Mouse (Mus musculus): ENCODE data around the gene Cabp2. TPM values are rescaled to one million over a fixed set of nuclear protein-coding genes. Genes with fewer than 3 reads are reported as not detected.

The Cabp2 gene
- polyA plus RNA-seq, 1 experiment from 2014 or later, result not detected

GRCm38 (mm10) chr19:4051741-4052515 lies 29.4 kb upstream of the Cabp2 start:
- 55% methylated on average over 10 of the region's 10 CpGs for WGBS
- H3K9me3 ChIP-seq (ENCODE audit: control insufficient read depth, low read length), result no peaks in the 10 kb centered on the region
- no peaks in the 10 kb centered on the region for H3K4me1 ChIP-seq (ENCODE audit: control insufficient read depth, insufficient read depth, low read length)
- ATAC-seq (ENCODE audit: insufficient number of reproducible peaks, low FRiP score, low TSS enrichment, low read depth) (no peak), DNase-seq (ENCODE audit: low spot score) (peak; percentile 82)
- no peak overlapping the region for H3K9ac ChIP-seq (ENCODE audit: low read length)
- H3K27me3 ChIP-seq (ENCODE audit: control insufficient read depth, insufficient read depth, low read length), result no peaks in the 10 kb centered on the region
- no peak overlapping the region for H3K4me2 ChIP-seq (ENCODE audit: low read depth, severe bottlenecking)
- no peak overlapping the region for H3K27ac ChIP-seq (replicated peaks; ENCODE audit: low read depth, low read length)
- no peaks in the 10 kb centered on the region for H3K36me3 ChIP-seq (ENCODE audit: control insufficient read depth, insufficient read depth, low read length)
- no peak overlapping the region for H3K4me3 ChIP-seq (ENCODE audit: low read depth, low read length)

DNA sequence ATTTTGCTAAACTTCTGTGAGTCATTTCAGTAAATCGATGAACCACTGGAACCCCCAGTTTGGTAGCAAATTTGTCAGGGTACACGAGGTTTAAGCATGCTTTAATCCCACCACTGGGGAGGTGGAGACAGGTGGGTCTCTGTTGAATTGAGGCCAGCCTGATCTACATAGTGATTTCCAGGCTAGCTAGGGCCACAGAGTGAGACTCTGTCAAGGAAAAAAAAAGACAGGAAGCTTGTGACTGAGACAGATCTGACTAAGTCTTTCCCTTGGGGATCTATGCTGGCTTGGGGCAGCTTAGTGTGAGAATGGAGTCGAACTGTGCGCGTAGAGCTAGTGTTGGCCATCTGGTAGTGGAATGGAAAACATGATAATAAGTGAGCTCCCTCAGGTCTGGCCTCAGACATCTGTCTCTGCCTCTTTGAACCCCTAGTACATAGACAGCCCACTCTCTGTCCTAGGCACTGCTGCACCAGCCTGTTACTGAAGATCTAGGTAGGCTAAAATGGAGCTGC lies 28.8 kb upstream of the Cabp2 start:
- H3K9ac ChIP-seq (ENCODE audit: low read length), result no peak overlapping the region
- ATAC-seq (ENCODE audit: insufficient number of reproducible peaks, low FRiP score, low TSS enrichment, low read depth) (no peak), DNase-seq (ENCODE audit: low spot score) (no peak)
- no peak overlapping the region for H3K4me2 ChIP-seq (ENCODE audit: low read depth, severe bottlenecking)
- no peak overlapping the region for H3K27ac ChIP-seq (replicated peaks; ENCODE audit: low read depth, low read length)
- no peaks in the 10 kb centered on the region for H3K36me3 ChIP-seq (ENCODE audit: control insufficient read depth, insufficient read depth, low read length)
- no peak overlapping the region for H3K4me3 ChIP-seq (ENCODE audit: low read depth, low read length)
- H3K9me3 ChIP-seq (ENCODE audit: control insufficient read depth, low read length), result no peaks in the 10 kb centered on the region
- no peaks in the 10 kb centered on the region for H3K27me3 ChIP-seq (ENCODE audit: control insufficient read depth, insufficient read depth, low read length)
- 86% methylated on average over 5 of the region's 5 CpGs for WGBS
- no peaks in the 10 kb centered on the region for H3K4me1 ChIP-seq (ENCODE audit: control insufficient read depth, insufficient read depth, low read length)

GRCm38 (mm10) chr19:4054613-4055012 lies 26.8 kb upstream of the Cabp2 start:
- Histone ChIP-seq H3K9ac (ENCODE audit: low read length) (no peak overlapping the region), H3K27ac (replicated peaks; ENCODE audit: low read depth, low read length) (no peak overlapping the region), H3K4me1 (ENCODE audit: control insufficient read depth, insufficient read depth, low read length) (no peaks in the 10 kb centered on the region), H3K4me3 (ENCODE audit: low read depth, low read length) (no peak overlapping the region), H3K27me3 (ENCODE audit: control insufficient read depth, insufficient read depth, low read length) (no peaks in the 10 kb centered on the region), H3K9me3 (ENCODE audit: control insufficient read depth, low read length) (no peaks in the 10 kb centered on the region), H3K36me3 (ENCODE audit: control insufficient read depth, insufficient read depth, low read length) (no peaks in the 10 kb centered on the region), H3K4me2 (ENCODE audit: low read depth, severe bottlenecking) (no peak overlapping the region)
- DNase-seq (ENCODE audit: low spot score), result no peak
- WGBS, result 87% methylated on average over 5 of the region's 5 CpGs
- no peak for ATAC-seq (ENCODE audit: insufficient number of reproducible peaks, low FRiP score, low TSS enrichment, low read depth)

DNA sequence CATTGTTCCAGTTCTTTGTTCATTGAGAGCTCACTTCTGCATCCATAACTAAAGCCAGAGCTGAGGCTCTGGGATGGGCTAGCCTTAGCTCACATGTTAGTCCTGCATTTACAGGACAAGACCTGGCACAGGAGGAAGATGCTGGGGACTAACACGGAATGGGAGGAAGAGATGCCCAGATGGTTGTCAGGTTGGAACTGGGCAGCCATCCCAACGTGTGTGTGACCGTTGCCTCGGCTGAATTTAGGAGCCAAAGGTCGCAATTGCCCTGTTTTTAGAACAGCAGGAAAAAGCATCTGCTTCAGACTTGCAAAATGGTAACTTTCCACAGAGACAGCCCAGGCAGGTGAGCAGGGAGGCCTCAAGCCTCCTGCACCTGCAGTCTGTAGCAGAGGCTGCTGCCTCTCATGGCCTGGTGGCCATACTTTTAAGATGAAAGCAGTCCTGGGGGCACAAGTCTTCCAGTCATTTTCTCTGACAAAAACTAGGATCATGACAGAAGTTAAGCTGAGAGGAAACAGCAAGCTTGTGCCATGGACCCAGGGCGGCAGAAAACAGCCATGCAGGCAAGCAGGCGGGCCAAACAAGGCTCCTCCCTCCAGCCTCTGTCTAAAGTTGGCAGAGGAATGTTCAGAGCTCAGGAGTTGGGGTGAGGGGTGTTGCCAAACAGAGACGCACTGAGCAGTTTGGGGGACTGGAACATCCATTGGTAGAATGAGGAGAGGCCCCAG lies 26.0 kb upstream of the Cabp2 start:
- no peak overlapping the region for H3K27ac ChIP-seq (replicated peaks; ENCODE audit: low read depth, low read length)
- WGBS, result 73% methylated on average over 8 of the region's 8 CpGs
- H3K9ac ChIP-seq (ENCODE audit: low read length), result no peak overlapping the region
- no peak overlapping the region for H3K4me3 ChIP-seq (ENCODE audit: low read depth, low read length)
- H3K4me2 ChIP-seq (ENCODE audit: low read depth, severe bottlenecking), result no peak overlapping the region
- H3K9me3 ChIP-seq (ENCODE audit: control insufficient read depth, low read length), result no peaks in the 10 kb centered on the region
- H3K36me3 ChIP-seq (ENCODE audit: control insufficient read depth, insufficient read depth, low read length), result no peaks in the 10 kb centered on the region
- no peak for DNase-seq (ENCODE audit: low spot score)
- no peaks in the 10 kb centered on the region for H3K4me1 ChIP-seq (ENCODE audit: control insufficient read depth, insufficient read depth, low read length)
- ATAC-seq (ENCODE audit: insufficient number of reproducible peaks, low FRiP score, low TSS enrichment, low read depth), result no peak
- no peaks in the 10 kb centered on the region for H3K27me3 ChIP-seq (ENCODE audit: control insufficient read depth, insufficient read depth, low read length)

GRCm38 (mm10) chr19:4055947-4056693 lies 25.3 kb upstream of the Cabp2 start:
- ATAC-seq (ENCODE audit: insufficient number of reproducible peaks, low FRiP score, low TSS enrichment, low read depth) (no peak), DNase-seq (ENCODE audit: low spot score) (no peak)
- Histone ChIP-seq H3K27ac (replicated peaks; ENCODE audit: low read depth, low read length) (no peak overlapping the region), H3K4me1 (ENCODE audit: control insufficient read depth, insufficient read depth, low read length) (no peaks in the 10 kb centered on the region), H3K9ac (ENCODE audit: low read length) (no peak overlapping the region), H3K9me3 (ENCODE audit: control insufficient read depth, low read length) (no peaks in the 10 kb centered on the region), H3K36me3 (ENCODE audit: control insufficient read depth, insufficient read depth, low read length) (no peaks in the 10 kb centered on the region), H3K27me3 (ENCODE audit: control insufficient read depth, insufficient read depth, low read length) (no peaks in the 10 kb centered on the region), H3K4me2 (ENCODE audit: low read depth, severe bottlenecking) (no peak overlapping the region), H3K4me3 (ENCODE audit: low read depth, low read length) (no peak overlapping the region)
- WGBS, result 64% methylated on average over 15 of the region's 15 CpGs

DNA sequence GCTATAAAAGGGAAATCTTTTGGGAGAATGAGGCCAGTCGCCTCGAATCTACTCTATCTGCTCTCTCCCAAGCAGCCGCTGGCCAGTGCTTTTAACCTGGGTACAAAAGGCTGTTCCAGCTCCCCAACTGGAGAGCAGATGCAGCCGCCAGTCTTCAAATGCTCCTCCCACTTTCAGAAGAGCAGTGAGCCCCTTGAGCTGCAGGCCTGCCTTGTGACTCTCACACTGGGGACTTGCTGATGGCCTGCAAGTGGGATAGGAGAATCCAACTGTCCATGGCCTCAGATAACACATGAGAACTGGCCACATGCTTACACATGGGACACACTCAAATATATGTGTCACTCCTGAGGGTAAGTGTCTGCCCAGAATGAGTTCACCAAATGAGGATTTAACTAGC lies 24.7 kb upstream of the Cabp2 start:
- no peak overlapping the region for H3K4me2 ChIP-seq (ENCODE audit: low read depth, severe bottlenecking)
- no peak overlapping the region for H3K27ac ChIP-seq (replicated peaks; ENCODE audit: low read depth, low read length)
- no peaks in the 10 kb centered on the region for H3K36me3 ChIP-seq (ENCODE audit: control insufficient read depth, insufficient read depth, low read length)
- no peaks in the 10 kb centered on the region for H3K27me3 ChIP-seq (ENCODE audit: control insufficient read depth, insufficient read depth, low read length)
- H3K9me3 ChIP-seq (ENCODE audit: control insufficient read depth, low read length), result no peaks in the 10 kb centered on the region
- H3K4me1 ChIP-seq (ENCODE audit: control insufficient read depth, insufficient read depth, low read length), result no peaks in the 10 kb centered on the region
- H3K9ac ChIP-seq (ENCODE audit: low read length), result no peak overlapping the region
- WGBS, result 46% methylated on average over 4 of the region's 4 CpGs
- ATAC-seq (ENCODE audit: insufficient number of reproducible peaks, low FRiP score, low TSS enrichment, low read depth) (no peak), DNase-seq (ENCODE audit: low spot score) (no peak)
- H3K4me3 ChIP-seq (ENCODE audit: low read depth, low read length), result no peak overlapping the region

- Histone ChIP-seq H3K9ac (ENCODE audit: low read length) (no peak overlapping the region), H3K4me2 (ENCODE audit: low read depth, severe bottlenecking) (no peak overlapping the region), H3K27ac (replicated peaks; ENCODE audit: low read depth, low read length) (no peak overlapping the region), H3K27me3 (ENCODE audit: control insufficient read depth, insufficient read depth, low read length) (no peaks in the 10 kb centered on the region), H3K4me1 (ENCODE audit: control insufficient read depth, insufficient read depth, low read length) (no peaks in the 10 kb centered on the region), H3K4me3 (ENCODE audit: low read depth, low read length) (no peak overlapping the region), H3K9me3 (ENCODE audit: control insufficient read depth, low read length) (no peaks in the 10 kb centered on the region), H3K36me3 (ENCODE audit: control insufficient read depth, insufficient read depth, low read length) (no peaks in the 10 kb centered on the region)
- 87% methylated on average over 13 of the region's 13 CpGs for WGBS
- ATAC-seq (ENCODE audit: insufficient number of reproducible peaks, low FRiP score, low TSS enrichment, low read depth) (no peak), DNase-seq (ENCODE audit: low spot score) (no peak)
Observed at GRCm38 (mm10) chr19:4057389-4057788, 24.0 kb upstream of the Cabp2 start.

- 94% methylated on average over 7 of the region's 7 CpGs for WGBS
- DNase-seq (ENCODE audit: low spot score) (no peak), ATAC-seq (ENCODE audit: insufficient number of reproducible peaks, low FRiP score, low TSS enrichment, low read depth) (no peak)
- H3K36me3 ChIP-seq (ENCODE audit: control insufficient read depth, insufficient read depth, low read length), result no peaks in the 10 kb centered on the region
- H3K27ac ChIP-seq (replicated peaks; ENCODE audit: low read depth, low read length), result no peak overlapping the region
- no peaks in the 10 kb centered on the region for H3K4me1 ChIP-seq (ENCODE audit: control insufficient read depth, insufficient read depth, low read length)
- no peak overlapping the region for H3K9ac ChIP-seq (ENCODE audit: low read length)
- H3K4me2 ChIP-seq (ENCODE audit: low read depth, severe bottlenecking), result no peak overlapping the region
- H3K27me3 ChIP-seq (ENCODE audit: control insufficient read depth, insufficient read depth, low read length), result no peaks in the 10 kb centered on the region
- no peak overlapping the region for H3K4me3 ChIP-seq (ENCODE audit: low read depth, low read length)
- H3K9me3 ChIP-seq (ENCODE audit: control insufficient read depth, low read length), result no peaks in the 10 kb centered on the region
Observed at GRCm38 (mm10) chr19:4057962-4058361, 23.4 kb upstream of the Cabp2 start.

All from limb, embryonic 11.5 days (tissue).